Mouse (Mus musculus) erythroblast, embryonic 14.5 days (primary cell): Measurements from ENCODE around the gene Tspan15.

Experiments used
- GATA1 ChIP-seq: IDR thresholded peaks from 2 replicates; pipeline ENCODE4 v1.6.1; 2012; ENCODE audit warnings: low read length, inconsistent platforms, mixed read lengths
- TAL1 ChIP-seq: IDR thresholded peaks from 3 replicates; pipeline ENCODE4 v1.6.1; 2012; ENCODE audit warnings: low read length, inconsistent platforms, mixed read lengths

GRCm38 (mm10) chr10:62162410-62162809 is 68.6 kb downstream of the Tspan15 start:
- TF ChIP-seq GATA1 (no peak), TAL1 (no peak)
